Mouse (Mus musculus): Measurements from ENCODE around the gene Fam161a. TPM values are rescaled to one million over a fixed set of nuclear protein-coding genes. Genes with fewer than 3 reads are reported as not detected.

Gene Fam161a
- polyA plus RNA-seq, 1 experiment from 2014 or later, result 4.2 TPM

- Histone ChIP-seq H3K36me3 (ENCODE audit: control insufficient read depth, insufficient read depth, low read length) (peaks cover 5% of the 10 kb centered on the region; the same call in 1 of the 2 replicates), H3K9ac (replicated peaks; ENCODE audit: low read depth, low read length) (no peak overlapping the region), H3K4me2 (ENCODE audit: low read depth, low read length) (peak overlapping the region; percentile 71; the same call in 1 of the 2 replicates), H3K4me3 (ENCODE audit: low read depth, low read length) (peak overlapping the region; percentile 64), H3K4me1 (ENCODE audit: control insufficient read depth, insufficient read depth, low read length) (peaks cover 10% of the 10 kb centered on the region), H3K9me3 (ENCODE audit: control insufficient read depth, low read length) (no peaks in the 10 kb centered on the region), H3K27ac (ENCODE audit: low read depth, low read length) (no peak overlapping the region), H3K27me3 (ENCODE audit: control insufficient read depth, insufficient read depth, low read length) (no peaks in the 10 kb centered on the region)
- WGBS, result 78% methylated on average over 6 of the region's 6 CpGs
- ATAC-seq (ENCODE audit: low read depth), result no peak
These were observed 24.5 kb upstream of the Fam161a start for GRCm38 (mm10) chr11:22982846-22983245.

- H3K9ac ChIP-seq (replicated peaks; ENCODE audit: low read depth, low read length), result no peak overlapping the region
- no peak overlapping the region for H3K4me3 ChIP-seq (ENCODE audit: low read depth, low read length)
- no peaks in the 10 kb centered on the region for H3K27me3 ChIP-seq (ENCODE audit: control insufficient read depth, insufficient read depth, low read length)
- WGBS, result 85% methylated on average over 3 of the region's 3 CpGs
- peaks cover 7% of the 10 kb centered on the region for H3K4me1 ChIP-seq (ENCODE audit: control insufficient read depth, insufficient read depth, low read length)
- no peaks in the 10 kb centered on the region for H3K9me3 ChIP-seq (ENCODE audit: control insufficient read depth, low read length)
- H3K4me2 ChIP-seq (ENCODE audit: low read depth, low read length), result no peak overlapping the region
- no peak overlapping the region for H3K27ac ChIP-seq (ENCODE audit: low read depth, low read length)
- no peaks in the 10 kb centered on the region for H3K36me3 ChIP-seq (ENCODE audit: control insufficient read depth, insufficient read depth, low read length)
- ATAC-seq (ENCODE audit: low read depth), result no peak
These were observed 21.8 kb upstream of the Fam161a start for GRCm38 (mm10) chr11:22985510-22985909.

- no peak for ATAC-seq (ENCODE audit: low read depth)
- WGBS, result 49% methylated on average over 2 of the region's 2 CpGs
- Histone ChIP-seq H3K4me2 (ENCODE audit: low read depth, low read length) (no peak overlapping the region), H3K27ac (ENCODE audit: low read depth, low read length) (no peak overlapping the region), H3K9me3 (ENCODE audit: control insufficient read depth, low read length) (no peaks in the 10 kb centered on the region), H3K9ac (replicated peaks; ENCODE audit: low read depth, low read length) (no peak overlapping the region), H3K27me3 (ENCODE audit: control insufficient read depth, insufficient read depth, low read length) (peaks cover 3% of the 10 kb centered on the region; the same call in 1 of the 2 replicates), H3K4me1 (ENCODE audit: control insufficient read depth, insufficient read depth, low read length) (peaks cover 11% of the 10 kb centered on the region), H3K4me3 (ENCODE audit: low read depth, low read length) (no peak overlapping the region), H3K36me3 (ENCODE audit: control insufficient read depth, insufficient read depth, low read length) (no peaks in the 10 kb centered on the region)
These were observed 20.0 kb upstream of the Fam161a start for GRCm38 (mm10) chr11:22987357-22987756.

- ATAC-seq (ENCODE audit: low read depth), result peak; percentile 1; the same call in 1 of the 2 replicates
- Histone ChIP-seq H3K27ac (ENCODE audit: low read depth, low read length) (peak overlapping the region; percentile 92), H3K9me3 (ENCODE audit: control insufficient read depth, low read length) (no peaks in the 10 kb centered on the region), H3K9ac (replicated peaks; ENCODE audit: low read depth, low read length) (peak overlapping the region; percentile 90; the same call in 1 of the 2 replicates), H3K36me3 (ENCODE audit: control insufficient read depth, insufficient read depth, low read length) (peaks cover 11% of the 10 kb centered on the region), H3K4me3 (ENCODE audit: low read depth, low read length) (peak overlapping the region; percentile 91), H3K27me3 (ENCODE audit: control insufficient read depth, insufficient read depth, low read length) (peaks cover 3% of the 10 kb centered on the region; the same call in 1 of the 2 replicates), H3K4me1 (ENCODE audit: control insufficient read depth, insufficient read depth, low read length) (peaks cover 11% of the 10 kb centered on the region), H3K4me2 (ENCODE audit: low read depth, low read length) (peak overlapping the region; percentile 83)
- WGBS, result 59% methylated on average over 1 of the region's 1 CpGs
These were observed 17.5 kb upstream of the Fam161a start for GRCm38 (mm10) chr11:22989786-22990185.

GRCm38 (mm10) chr11:22990393-22991126 is 16.8 kb upstream of the Fam161a start, which contains the start of gene Cct4:
Gene Cct4 (plus strand): TSS chr11:22990519.
- Histone ChIP-seq H3K4me2 (ENCODE audit: low read depth, low read length) (peak within 1 kb of the TSS; percentile 83), H3K36me3 (ENCODE audit: control insufficient read depth, insufficient read depth, low read length) (peaks cover 17% of the 10 kb centered on the region), H3K9me3 (ENCODE audit: control insufficient read depth, low read length) (no peaks in the 10 kb centered on the region), H3K4me1 (ENCODE audit: control insufficient read depth, insufficient read depth, low read length) (peaks cover 11% of the 10 kb centered on the region), H3K4me3 (ENCODE audit: low read depth, low read length) (peak within 1 kb of the TSS; percentile 91), H3K9ac (replicated peaks; ENCODE audit: low read depth, low read length) (peak within 1 kb of the TSS; percentile 90), H3K27ac (ENCODE audit: low read depth, low read length) (peak within 1 kb of the TSS; percentile 92), H3K27me3 (ENCODE audit: control insufficient read depth, insufficient read depth, low read length) (peaks cover 3% of the 10 kb centered on the region; the same call in 1 of the 2 replicates)
- under 1% methylated on average over 66 of the region's 66 CpGs for WGBS
- ATAC-seq (ENCODE audit: low read depth), result peak; percentile 99

GRCm38 (mm10) chr11:22991218-22991835 is 16.0 kb upstream of the Fam161a start:
- Histone ChIP-seq H3K4me1 (ENCODE audit: control insufficient read depth, insufficient read depth, low read length) (peaks cover 11% of the 10 kb centered on the region), H3K4me3 (ENCODE audit: low read depth, low read length) (peak overlapping the region; percentile 91), H3K27ac (ENCODE audit: low read depth, low read length) (no peak overlapping the region), H3K4me2 (ENCODE audit: low read depth, low read length) (peak overlapping the region; percentile 83), H3K9me3 (ENCODE audit: control insufficient read depth, low read length) (no peaks in the 10 kb centered on the region), H3K36me3 (ENCODE audit: control insufficient read depth, insufficient read depth, low read length) (peaks cover 23% of the 10 kb centered on the region), H3K9ac (replicated peaks; ENCODE audit: low read depth, low read length) (peak overlapping the region; percentile 90), H3K27me3 (ENCODE audit: control insufficient read depth, insufficient read depth, low read length) (peaks cover 3% of the 10 kb centered on the region; the same call in 1 of the 2 replicates)
- ATAC-seq (ENCODE audit: low read depth), result no peak
- 11% methylated on average over 14 of the region's 14 CpGs for WGBS

- WGBS, result 94% methylated on average over 2 of the region's 2 CpGs
- Histone ChIP-seq H3K36me3 (ENCODE audit: control insufficient read depth, insufficient read depth, low read length) (peaks cover 44% of the 10 kb centered on the region), H3K27me3 (ENCODE audit: control insufficient read depth, insufficient read depth, low read length) (peaks cover 3% of the 10 kb centered on the region; the same call in 1 of the 2 replicates), H3K4me2 (ENCODE audit: low read depth, low read length) (no peak overlapping the region), H3K4me3 (ENCODE audit: low read depth, low read length) (no peak overlapping the region), H3K27ac (ENCODE audit: low read depth, low read length) (no peak overlapping the region), H3K9me3 (ENCODE audit: control insufficient read depth, low read length) (no peaks in the 10 kb centered on the region), H3K9ac (replicated peaks; ENCODE audit: low read depth, low read length) (no peak overlapping the region), H3K4me1 (ENCODE audit: control insufficient read depth, insufficient read depth, low read length) (peaks cover 11% of the 10 kb centered on the region)
- no peak for ATAC-seq (ENCODE audit: low read depth)
These were observed 13.1 kb upstream of the Fam161a start for GRCm38 (mm10) chr11:22994271-22994670.

GRCm38 (mm10) chr11:22995461-22995860 is 11.9 kb upstream of the Fam161a start:
- H3K36me3 ChIP-seq (ENCODE audit: control insufficient read depth, insufficient read depth, low read length), result peaks cover 56% of the 10 kb centered on the region
- no peak overlapping the region for H3K4me3 ChIP-seq (ENCODE audit: low read depth, low read length)
- ATAC-seq (ENCODE audit: low read depth), result no peak
- H3K27ac ChIP-seq (ENCODE audit: low read depth, low read length), result no peak overlapping the region
- no peak overlapping the region for H3K4me2 ChIP-seq (ENCODE audit: low read depth, low read length)
- H3K27me3 ChIP-seq (ENCODE audit: control insufficient read depth, insufficient read depth, low read length), result peaks cover 3% of the 10 kb centered on the region; the same call in 1 of the 2 replicates
- no peaks in the 10 kb centered on the region for H3K9me3 ChIP-seq (ENCODE audit: control insufficient read depth, low read length)
- 92% methylated on average over 4 of the region's 4 CpGs for WGBS
- H3K9ac ChIP-seq (replicated peaks; ENCODE audit: low read depth, low read length), result no peak overlapping the region
- peaks cover 11% of the 10 kb centered on the region for H3K4me1 ChIP-seq (ENCODE audit: control insufficient read depth, insufficient read depth, low read length)

GRCm38 (mm10) chr11:22998308-22998707 is 9.0 kb upstream of the Fam161a start:
- no peaks in the 10 kb centered on the region for H3K4me1 ChIP-seq (ENCODE audit: control insufficient read depth, insufficient read depth, low read length)
- ATAC-seq (ENCODE audit: low read depth), result no peak

More at GRCm38 (mm10) chr11:22998308-22998707, 9.0 kb upstream of the Fam161a start:
- H3K9ac ChIP-seq (replicated peaks; ENCODE audit: low read depth, low read length), result no peak overlapping the region
- 91% methylated on average over 1 of the region's 1 CpGs for WGBS
- no peaks in the 10 kb centered on the region for H3K27me3 ChIP-seq (ENCODE audit: control insufficient read depth, insufficient read depth, low read length)
- H3K36me3 ChIP-seq (ENCODE audit: control insufficient read depth, insufficient read depth, low read length), result peaks cover 78% of the 10 kb centered on the region
- no peak overlapping the region for H3K4me2 ChIP-seq (ENCODE audit: low read depth, low read length)
- H3K9me3 ChIP-seq (ENCODE audit: control insufficient read depth, low read length), result no peaks in the 10 kb centered on the region
- no peak overlapping the region for H3K27ac ChIP-seq (ENCODE audit: low read depth, low read length)
- H3K4me3 ChIP-seq (ENCODE audit: low read depth, low read length), result no peak overlapping the region
